Mouse (Mus musculus): ENCODE data around the gene Olfr766-ps1. TPM values are rescaled to one million over a fixed set of nuclear protein-coding genes. Genes with fewer than 3 reads are reported as not detected.
"Not testable (repeated sequence)": the region's sequence is repeated elsewhere in the genome, so short reads cannot be mapped to it uniquely, and the experiment has no call there.

Gene Olfr766-ps1
- not detected in 2 replicates for total RNA-seq (2014; rRNA removed; ENCODE audit: low replicate concordance)
- polyA plus RNA-seq (2015; fragmentation: Nextera tagmentation; extraction: Ambion mirVana), result not detected in 2 replicates

GRCm38 (mm10) chr10:129068877-129069276, at the start of gene Olfr766-ps1:
Gene Olfr766-ps1, minus strand, starts transcription at chr10:129068977.
- Histone ChIP-seq H3K9me3 (replicated peaks; ENCODE audit: control insufficient read depth, low read length) (no peaks in the 10 kb centered on the region), H3K27me3 (ENCODE audit: control insufficient read depth, insufficient read depth, low read length) (no peaks in the 10 kb centered on the region), H3K9ac (replicated peaks; ENCODE audit: low read depth, low read length) (no peak within 1 kb of the TSS), H3K4me3 (ENCODE audit: low read depth, low read length) (no peak within 1 kb of the TSS), H3K4me2 (ENCODE audit: low read depth, low read length) (no peak within 1 kb of the TSS), H3K36me3 (replicated peaks; ENCODE audit: control insufficient read depth, insufficient read depth, low read length) (no peaks in the 10 kb centered on the region), H3K27ac (ENCODE audit: low read depth) (no peak within 1 kb of the TSS), H3K4me1 (ENCODE audit: control insufficient read depth, insufficient read depth) (no peaks in the 10 kb centered on the region)
- TF ChIP-seq CTCF (IDR thresholded peaks at IDR 0.05; ENCODE audit: low read depth), result no peak
- TF ChIP-seq EP300 (IDR thresholded peaks at IDR 0.05; ENCODE audit: low read depth), result no peak
- ATAC-seq (ENCODE audit: insufficient read depth, low read depth) (no peak), DNase-seq (ENCODE audit: low spot score) (no peak)
- 70% methylated on average over 2 of the region's 2 CpGs for WGBS

GRCm38 (mm10) chr10:129117761-129118160, 49.0 kb upstream of the Olfr766-ps1 start, which contains the start of gene Olfr769:
Gene Olfr769, minus strand, starts transcription at chr10:129117861.
- H3K9ac ChIP-seq (replicated peaks; ENCODE audit: low read depth, low read length), result no peak within 1 kb of the TSS
- TF ChIP-seq EP300 (IDR thresholded peaks at IDR 0.05; ENCODE audit: low read depth) (no peak), CTCF (IDR thresholded peaks at IDR 0.05; ENCODE audit: low read depth) (no peak)
- H3K27ac ChIP-seq (ENCODE audit: low read depth), result no peak within 1 kb of the TSS
- DNase-seq (ENCODE audit: low spot score) (no peak), ATAC-seq (ENCODE audit: insufficient read depth, low read depth) (no peak)
- no peak within 1 kb of the TSS for H3K4me3 ChIP-seq (ENCODE audit: low read depth, low read length)
- H3K4me1 ChIP-seq (ENCODE audit: control insufficient read depth, insufficient read depth), result no peaks in the 10 kb centered on the region
- peaks cover 5% of the 10 kb centered on the region; the same call in 1 of the 2 replicates for H3K9me3 ChIP-seq (replicated peaks; ENCODE audit: control insufficient read depth, low read length)
- H3K27me3 ChIP-seq (ENCODE audit: control insufficient read depth, insufficient read depth, low read length), result no peaks in the 10 kb centered on the region
- 70% methylated on average over 2 of the region's 2 CpGs for WGBS
- no peaks in the 10 kb centered on the region for H3K36me3 ChIP-seq (replicated peaks; ENCODE audit: control insufficient read depth, insufficient read depth, low read length)
- H3K4me2 ChIP-seq (ENCODE audit: low read depth, low read length), result no peak within 1 kb of the TSS

GRCm38 (mm10) chr10:129115146-129115545, 46.4 kb upstream of the Olfr766-ps1 start:
- Histone ChIP-seq H3K36me3 (replicated peaks; ENCODE audit: control insufficient read depth, insufficient read depth, low read length) (no peaks in the 10 kb centered on the region), H3K9ac (replicated peaks; ENCODE audit: low read depth, low read length) (no peak overlapping the region), H3K4me1 (ENCODE audit: control insufficient read depth, insufficient read depth) (no peaks in the 10 kb centered on the region), H3K27ac (ENCODE audit: low read depth) (no peak overlapping the region), H3K27me3 (ENCODE audit: control insufficient read depth, insufficient read depth, low read length) (no peaks in the 10 kb centered on the region), H3K4me3 (ENCODE audit: low read depth, low read length) (no peak overlapping the region), H3K9me3 (replicated peaks; ENCODE audit: control insufficient read depth, low read length) (no peaks in the 10 kb centered on the region), H3K4me2 (ENCODE audit: low read depth, low read length) (no peak overlapping the region)
- 93% methylated on average over 3 of the region's 3 CpGs for WGBS
- TF ChIP-seq CTCF (IDR thresholded peaks at IDR 0.05; ENCODE audit: low read depth), result no peak
- no peak for TF ChIP-seq EP300 (IDR thresholded peaks at IDR 0.05; ENCODE audit: low read depth)
- ATAC-seq (ENCODE audit: insufficient read depth, low read depth) (no peak), DNase-seq (ENCODE audit: low spot score) (no peak)

GRCm38 (mm10) chr10:129101231-129101630, 32.5 kb upstream of the Olfr766-ps1 start:
- WGBS, result 33% methylated on average over 3 of the region's 3 CpGs
- no peak overlapping the region for H3K27ac ChIP-seq (ENCODE audit: low read depth)
- no peak overlapping the region for H3K9ac ChIP-seq (replicated peaks; ENCODE audit: low read depth, low read length)
- H3K4me1 ChIP-seq (ENCODE audit: control insufficient read depth, insufficient read depth), result no peaks in the 10 kb centered on the region
- no peak for TF ChIP-seq EP300 (IDR thresholded peaks at IDR 0.05; ENCODE audit: low read depth)
- TF ChIP-seq CTCF (IDR thresholded peaks at IDR 0.05; ENCODE audit: low read depth), result no peak
- no peak overlapping the region for H3K4me2 ChIP-seq (ENCODE audit: low read depth, low read length)
- no peaks in the 10 kb centered on the region for H3K9me3 ChIP-seq (replicated peaks; ENCODE audit: control insufficient read depth, low read length)
- no peaks in the 10 kb centered on the region for H3K27me3 ChIP-seq (ENCODE audit: control insufficient read depth, insufficient read depth, low read length)
- no peaks in the 10 kb centered on the region for H3K36me3 ChIP-seq (replicated peaks; ENCODE audit: control insufficient read depth, insufficient read depth, low read length)
- ATAC-seq (ENCODE audit: insufficient read depth, low read depth) (no peak), DNase-seq (ENCODE audit: low spot score) (no peak)
- H3K4me3 ChIP-seq (ENCODE audit: low read depth, low read length), result no peak overlapping the region

- DNase-seq (ENCODE audit: low spot score), result no peak
- no peaks in the 10 kb centered on the region for H3K9me3 ChIP-seq (replicated peaks; ENCODE audit: control insufficient read depth, low read length)
- no peak for TF ChIP-seq CTCF (IDR thresholded peaks at IDR 0.05; ENCODE audit: low read depth)
- no peak for TF ChIP-seq EP300 (IDR thresholded peaks at IDR 0.05; ENCODE audit: low read depth)
- no peaks in the 10 kb centered on the region for H3K4me1 ChIP-seq (ENCODE audit: control insufficient read depth, insufficient read depth)
- H3K9ac ChIP-seq (replicated peaks; ENCODE audit: low read depth, low read length), result no peak within 1 kb of the TSS
- H3K27me3 ChIP-seq (ENCODE audit: control insufficient read depth, insufficient read depth, low read length), result no peaks in the 10 kb centered on the region
- H3K27ac ChIP-seq (ENCODE audit: low read depth), result no peak within 1 kb of the TSS
- 65% methylated on average over 1 of the region's 1 CpGs for WGBS
- H3K36me3 ChIP-seq (replicated peaks; ENCODE audit: control insufficient read depth, insufficient read depth, low read length), result no peaks in the 10 kb centered on the region
- no peak for ATAC-seq (ENCODE audit: insufficient read depth, low read depth)
- H3K4me2 ChIP-seq (ENCODE audit: low read depth, low read length), result no peak within 1 kb of the TSS
- H3K4me3 ChIP-seq (ENCODE audit: low read depth, low read length), result no peak within 1 kb of the TSS
These were observed 30.5 kb upstream of the Olfr766-ps1 start, which contains the start of gene Olfr768 for GRCm38 (mm10) chr10:129099275-129099674. Gene Olfr768, minus strand, starts transcription at chr10:129099375.

- not testable (repeated sequence) for H3K9me3 ChIP-seq (replicated peaks; ENCODE audit: control insufficient read depth, low read length); H3K4me2 ChIP-seq (ENCODE audit: low read depth, low read length)
These were observed 14.0 kb upstream of the Olfr766-ps1 start, which contains the start of gene Olfr767 for GRCm38 (mm10) chr10:129082810-129083209. Gene Olfr767, minus strand, starts transcription at chr10:129082910.

GRCm38 (mm10) chr10:129049898-129050297, 18.9 kb downstream of the Olfr766-ps1 start, which contains the start of gene Olfr765:
Gene Olfr765, minus strand, starts transcription at chr10:129049998.
- not testable (repeated sequence) for H3K4me2 ChIP-seq (ENCODE audit: low read depth, low read length); ATAC-seq (ENCODE audit: insufficient read depth, low read depth); DNase-seq (ENCODE audit: low spot score)

More at GRCm38 (mm10) chr10:129082810-129083209, 14.0 kb upstream of the Olfr766-ps1 start, which contains the start of gene Olfr767:
- H3K9ac ChIP-seq (replicated peaks; ENCODE audit: low read depth, low read length); H3K4me1 ChIP-seq (ENCODE audit: control insufficient read depth, insufficient read depth); DNase-seq (ENCODE audit: low spot score); H3K4me3 ChIP-seq (ENCODE audit: low read depth, low read length); H3K27me3 ChIP-seq (ENCODE audit: control insufficient read depth, insufficient read depth, low read length); H3K36me3 ChIP-seq (replicated peaks; ENCODE audit: control insufficient read depth, insufficient read depth, low read length); ATAC-seq (ENCODE audit: insufficient read depth, low read depth); H3K27ac ChIP-seq (ENCODE audit: low read depth): not testable (repeated sequence)

More at GRCm38 (mm10) chr10:129049898-129050297, 18.9 kb downstream of the Olfr766-ps1 start, which contains the start of gene Olfr765:
- not testable (repeated sequence) for H3K36me3 ChIP-seq (replicated peaks; ENCODE audit: control insufficient read depth, insufficient read depth, low read length); H3K4me1 ChIP-seq (ENCODE audit: control insufficient read depth, insufficient read depth); H3K4me3 ChIP-seq (ENCODE audit: low read depth, low read length); H3K9ac ChIP-seq (replicated peaks; ENCODE audit: low read depth, low read length); H3K27me3 ChIP-seq (ENCODE audit: control insufficient read depth, insufficient read depth, low read length); H3K9me3 ChIP-seq (replicated peaks; ENCODE audit: control insufficient read depth, low read length); H3K27ac ChIP-seq (ENCODE audit: low read depth)
